Mouse (Mus musculus) monocyte, adult 5-6 weeks (primary cell): ENCODE results near the gene Rasgrp4. TPM values are rescaled to one million over a fixed set of nuclear protein-coding genes. Genes with fewer than 3 reads are reported as not detected.
"Not testable (repeated sequence)": the region's sequence is repeated elsewhere in the genome, so short reads cannot be mapped to it uniquely, and the experiment has no call there.

Experiments
- ATAC-seq: fragments of 153-309, 156-312 bp; replicated peaks from 2 replicates; pipeline ENCODE4 v1.8.0; 2017; ENCODE audit warnings: mild to moderate bottlenecking; ENCODE audit not compliant: low TSS enrichment, insufficient number of reproducible peaks, severe bottlenecking, poor library complexity, low FRiP score
- total RNA-seq: library from RNA; stranded (forward); fragments of 200-1000, 200-491, 200-594 nt; gene quantifications from 3 replicates; pipeline ENCODE4 v1.2.3, GENCODE M21; 2017

Rasgrp4 gene
- total RNA-seq, 1 experiment from 2014 or later: 82.9 TPM

GRCm38 (mm10) chr7:29170755-29171561 lies 36.3 kb downstream of the Rasgrp4 start:
- peak; percentile 20 for ATAC-seq

DNA sequence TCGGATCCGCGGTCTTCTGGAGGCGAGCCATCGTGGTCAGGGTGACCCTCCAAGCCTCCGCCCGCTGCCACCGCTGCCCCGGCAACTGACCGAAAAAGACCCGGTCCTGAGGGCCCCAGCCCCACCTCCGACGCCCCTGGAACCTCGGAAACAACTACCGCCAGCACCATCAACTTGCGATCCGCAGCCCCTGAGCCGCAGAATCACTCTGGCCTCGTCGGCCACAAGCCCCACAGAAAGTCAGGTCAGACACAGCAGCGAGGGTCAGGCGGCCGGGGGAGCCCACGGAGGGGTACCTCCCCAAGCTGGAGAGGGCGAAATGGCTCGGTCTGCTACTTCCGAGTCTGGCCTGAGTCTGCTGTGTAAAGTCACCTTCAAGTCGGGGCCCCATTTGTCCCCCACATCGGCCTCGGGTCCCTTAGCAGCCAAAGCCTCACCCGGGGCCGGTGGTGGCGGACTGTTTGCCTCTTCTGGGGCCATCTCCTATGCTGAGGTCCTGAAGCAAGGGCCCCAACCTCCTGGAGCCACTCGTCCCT lies 37.0 kb downstream of the Rasgrp4 start:
- ATAC-seq: no peak

DNA sequence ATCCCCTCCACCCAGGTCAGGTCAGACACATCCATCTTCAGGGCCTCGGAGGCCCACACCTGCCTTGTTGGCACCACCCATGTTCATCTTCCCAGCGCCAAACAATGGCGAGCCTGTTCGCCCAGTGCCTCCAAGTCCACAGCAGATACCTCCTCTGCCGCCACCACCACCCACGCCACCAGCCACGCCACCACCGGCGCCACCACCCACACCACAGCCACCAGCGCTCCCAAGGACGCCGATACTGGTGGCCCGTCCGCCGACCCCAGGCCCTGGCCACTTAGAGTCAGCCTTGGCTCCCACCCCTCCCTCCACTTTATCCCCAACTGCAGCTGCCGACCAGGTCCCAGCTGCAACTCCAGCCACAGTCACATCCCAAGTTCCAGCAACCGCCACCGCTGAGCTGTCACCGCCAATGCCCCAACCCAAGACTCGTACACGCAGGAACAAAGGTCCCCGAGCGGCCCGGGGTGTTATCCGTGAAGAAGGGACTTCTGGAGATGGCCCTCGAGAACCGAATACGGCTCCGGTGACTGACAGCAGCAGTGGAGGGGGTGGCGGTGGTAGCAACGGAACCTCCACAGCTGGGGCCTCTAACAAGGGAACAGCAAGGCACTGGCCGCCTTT lies 37.9 kb downstream of the Rasgrp4 start:
- ATAC-seq: no peak

- no peak for ATAC-seq
Observed at GRCm38 (mm10) chr7:29178106-29178505, 43.5 kb downstream of the Rasgrp4 start.

DNA sequence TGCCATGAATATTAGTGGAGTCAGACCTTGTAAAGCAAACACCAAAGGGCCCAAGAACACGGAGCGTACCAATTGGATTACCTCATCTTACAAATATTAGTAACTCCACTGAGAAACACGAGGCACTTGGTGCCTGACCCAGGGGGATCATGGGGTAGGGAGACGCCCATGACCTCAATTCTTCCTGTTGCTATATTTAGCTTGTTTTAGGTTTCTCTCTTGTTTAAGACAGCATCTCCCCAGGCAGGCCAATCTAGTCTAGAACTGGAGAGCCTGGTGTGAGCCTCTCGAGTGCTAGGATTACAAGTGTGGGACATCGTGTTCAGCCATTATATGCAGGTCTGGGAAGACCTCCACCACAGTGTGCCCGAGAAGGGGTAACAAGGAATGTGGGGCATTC lies 44.7 kb downstream of the Rasgrp4 start:
- 0 out of 2 replicates have a peak, but pooled peaks have one; percentile 20 for ATAC-seq

- ATAC-seq: peak; percentile 93
Observed at GRCm38 (mm10) chr7:29180077-29180853, 45.6 kb downstream of the Rasgrp4 start, which contains the start of gene Psmd8. Psmd8 (minus strand) TSS chr7:29180701.

- ATAC-seq: no peak
Observed at GRCm38 (mm10) chr7:29180854-29181236, 46.2 kb downstream of the Rasgrp4 start.

DNA sequence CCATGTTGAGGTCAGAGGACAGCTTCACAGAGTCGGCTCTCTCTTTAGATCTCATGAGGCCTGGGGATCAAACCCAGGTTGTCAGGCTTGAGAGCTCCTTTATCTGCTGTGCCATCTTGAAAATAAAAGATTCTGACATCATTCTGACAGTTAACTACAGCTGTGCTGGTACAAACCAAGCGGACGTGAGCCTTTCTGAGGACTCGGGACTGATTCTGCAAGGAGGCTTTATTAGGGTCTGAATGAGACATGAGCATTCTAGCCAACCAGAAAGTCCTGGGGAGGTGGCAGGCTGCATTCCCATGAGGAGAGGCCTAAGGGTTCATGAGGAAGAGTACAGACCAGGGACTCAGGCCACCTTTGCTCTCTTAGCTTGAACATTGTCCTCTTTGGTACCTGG lies 46.7 kb downstream of the Rasgrp4 start:
- ATAC-seq: not testable (repeated sequence)

- ATAC-seq: not testable (repeated sequence)
Observed at GRCm38 (mm10) chr7:29194230-29194629, 59.6 kb downstream of the Rasgrp4 start.

DNA sequence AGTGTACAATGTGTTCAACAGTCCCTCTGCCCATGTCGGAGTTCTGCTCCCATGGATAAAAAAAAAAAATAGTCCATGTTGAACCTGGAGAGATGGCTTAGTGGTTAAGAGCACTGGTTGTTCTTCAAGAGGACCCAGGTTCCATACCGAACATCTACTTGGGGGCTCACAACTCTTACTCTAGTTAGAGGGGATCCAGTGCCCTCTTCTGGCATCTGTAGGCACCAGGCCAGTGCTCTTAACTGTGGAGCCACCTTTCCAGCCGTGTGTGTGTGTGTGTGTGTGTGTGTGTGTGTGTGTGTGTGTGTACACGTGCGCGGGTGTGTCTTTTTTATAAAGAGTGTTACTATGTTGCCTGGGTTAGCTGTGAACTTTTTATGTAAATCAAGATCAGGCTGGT lies 67.9 kb downstream of the Rasgrp4 start:
- no peak for ATAC-seq

Other genes starting within 250 kb of the Rasgrp4 start
- gene Actn4, start 172.5 kb upstream of the Rasgrp4 start, total RNA-seq: 25.4 to 66.0 TPM (median 36.9 TPM) in 3 replicates
- 285 to 328 TPM (median 291 TPM) in 3 replicates for gene Eif3k, start 153.0 kb upstream of the Rasgrp4 start, total RNA-seq
- gene Map4k1, start 152.8 kb upstream of the Rasgrp4 start, total RNA-seq: 31.9 to 70.2 TPM (median 54.1 TPM) in 3 replicates
- gene Ryr1, start 9.7 kb upstream of the Rasgrp4 start, total RNA-seq: 2.3 to 3.1 TPM (median 2.3 TPM) in 3 replicates
- 28.7 to 32.4 TPM (median 29.1 TPM) in 3 replicates for gene Fam98c, start 21.4 kb downstream of the Rasgrp4 start, total RNA-seq
- gene Ggn, start 35.4 kb downstream of the Rasgrp4 start, total RNA-seq: 0.32 to 0.39 TPM in 2 of 3 replicates, not detected in the other
- gene Spred3, start 35.6 kb downstream of the Rasgrp4 start, total RNA-seq: 0.78 to 0.95 TPM in 2 of 3 replicates, not detected in the other
- 170 to 190 TPM (median 186 TPM) in 3 replicates for gene Psmd8, start 45.9 kb downstream of the Rasgrp4 start, total RNA-seq
- 0.85 to 1.6 TPM in 2 of 3 replicates, not detected in the other for gene Catsperg1, start 79.2 kb downstream of the Rasgrp4 start, total RNA-seq
- 3.1 to 8.5 TPM (median 7.3 TPM) in 3 replicates for gene Kcnk6, start 97.7 kb downstream of the Rasgrp4 start, total RNA-seq
- gene Yif1b, start 103.5 kb downstream of the Rasgrp4 start, total RNA-seq: 3.8 to 11.1 TPM (median 9.8 TPM) in 3 replicates
- gene 2200002D01Rik, start 113.6 kb downstream of the Rasgrp4 start, total RNA-seq: 0.29 to 3.4 TPM in 2 of 3 replicates, not detected in the other
- gene Spint2, start 147.1 kb downstream of the Rasgrp4 start, total RNA-seq: 2.6 to 4.4 TPM (median 4.2 TPM) in 3 replicates
- not detected in 3 replicates for gene Ppp1r14a, start 154.5 kb downstream of the Rasgrp4 start, total RNA-seq
- not detected in 3 replicates for gene Dpf1, start 169.1 kb downstream of the Rasgrp4 start, total RNA-seq